Mouse (Mus musculus) bone marrow macrophage, adult 2 months (primary cell): ENCODE data around the gene Psmb1.

Experiments used
- CTCF ChIP-seq: IDR thresholded peaks from 2 replicates; pipeline ENCODE4 v1.5.1; 2012; ENCODE audit warnings: low read depth, mild to moderate bottlenecking, low read length, moderate library complexity
- POLR2A ChIP-seq: IDR thresholded peaks from 2 replicates; pipeline ENCODE4 v1.6.1; 2012; ENCODE audit warnings: mild to moderate bottlenecking, low read depth, low read length, borderline replicate concordance

GRCm38 (mm10) chr17:15459761-15460160, 39.8 kb downstream of the Psmb1 start:
- TF ChIP-seq CTCF (no peak), POLR2A (no peak)
